Mouse (Mus musculus): ENCODE data around the gene Zswim4. TPM values are rescaled to one million over a fixed set of nuclear protein-coding genes. Genes with fewer than 3 reads are reported as not detected.

Gene Zswim4
- polyA plus RNA-seq, 1 experiment: 30.0 TPM

DNA sequence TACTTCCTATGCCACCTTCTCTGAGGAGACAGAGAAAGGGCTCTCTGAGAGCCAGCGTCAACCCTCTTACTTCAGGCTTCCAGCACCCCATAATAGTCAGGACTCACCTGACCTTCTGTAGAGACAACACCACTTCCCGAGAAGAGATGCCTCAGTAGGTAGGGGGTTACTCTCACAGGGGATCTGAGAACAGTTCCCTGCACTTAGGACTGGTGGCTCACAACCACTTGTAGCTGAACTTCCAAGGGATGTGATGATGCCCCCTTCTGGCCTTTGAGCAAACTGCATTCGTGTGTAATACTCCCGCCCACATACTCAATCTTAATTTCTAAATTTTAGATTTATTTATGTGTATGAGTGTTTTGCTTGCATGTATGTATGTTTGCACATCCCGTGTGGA is 43.3 kb downstream of the Zswim4 start:
- 86% methylated on average over 5 of the region's 5 CpGs for WGBS
- no peaks in the 10 kb centered on the region for H3K27me3 ChIP-seq (ENCODE audit: control insufficient read depth, insufficient read depth, low read length)
- H3K27ac ChIP-seq (ENCODE audit: insufficient read depth, low read depth, low read length): no peak overlapping the region
- no peaks in the 10 kb centered on the region for H3K36me3 ChIP-seq (ENCODE audit: control insufficient read depth, insufficient read depth, low read length)
- no peak for TF ChIP-seq POLR2A (IDR thresholded peaks at IDR 0.05; ENCODE audit: low read depth, low read length)
- peak; percentile 46; the same call in 1 of the 2 replicates for TF ChIP-seq CTCF (IDR thresholded peaks at IDR 0.05; ENCODE audit: extremely low read depth, insufficient read length, insufficient replicate concordance, low read depth, low read length)
- no peak overlapping the region for H3K4me3 ChIP-seq (ENCODE audit: low read depth, low read length)
- peaks cover 21% of the 10 kb centered on the region for H3K4me1 ChIP-seq (ENCODE audit: control insufficient read depth, insufficient read depth, insufficient read length, low read length)

DNA sequence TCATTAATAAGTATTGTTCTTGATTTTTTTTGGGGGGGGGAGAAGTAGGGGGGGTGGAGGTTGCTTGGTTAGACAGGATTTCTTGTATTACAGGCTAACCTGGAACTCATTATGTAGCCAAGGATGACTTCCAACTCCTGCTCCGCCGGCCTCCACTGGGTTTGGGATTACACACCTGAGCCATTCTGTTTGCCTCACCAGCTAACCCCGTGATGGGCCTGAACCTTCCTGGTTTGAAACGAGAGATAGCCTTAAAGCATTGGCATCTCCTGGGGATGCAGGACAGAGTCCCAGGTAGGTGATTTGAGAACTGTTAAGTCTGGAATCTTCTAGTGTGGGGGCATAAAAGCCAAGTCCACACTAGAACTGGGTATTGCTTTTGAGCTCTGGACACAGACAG is 43.7 kb downstream of the Zswim4 start:
- Histone ChIP-seq H3K4me1 (ENCODE audit: control insufficient read depth, insufficient read depth, insufficient read length, low read length) (peaks cover 18% of the 10 kb centered on the region), H3K4me3 (ENCODE audit: low read depth, low read length) (no peak overlapping the region), H3K27me3 (ENCODE audit: control insufficient read depth, insufficient read depth, low read length) (no peaks in the 10 kb centered on the region), H3K27ac (ENCODE audit: insufficient read depth, low read depth, low read length) (peak overlapping the region; percentile 57; the same call in 1 of the 2 replicates), H3K36me3 (ENCODE audit: control insufficient read depth, insufficient read depth, low read length) (no peaks in the 10 kb centered on the region)
- TF ChIP-seq CTCF (IDR thresholded peaks at IDR 0.05; ENCODE audit: extremely low read depth, insufficient read length, insufficient replicate concordance, low read depth, low read length) (no peak), POLR2A (IDR thresholded peaks at IDR 0.05; ENCODE audit: low read depth, low read length) (no peak)
- 63% methylated on average over 4 of the region's 4 CpGs for WGBS

DNA sequence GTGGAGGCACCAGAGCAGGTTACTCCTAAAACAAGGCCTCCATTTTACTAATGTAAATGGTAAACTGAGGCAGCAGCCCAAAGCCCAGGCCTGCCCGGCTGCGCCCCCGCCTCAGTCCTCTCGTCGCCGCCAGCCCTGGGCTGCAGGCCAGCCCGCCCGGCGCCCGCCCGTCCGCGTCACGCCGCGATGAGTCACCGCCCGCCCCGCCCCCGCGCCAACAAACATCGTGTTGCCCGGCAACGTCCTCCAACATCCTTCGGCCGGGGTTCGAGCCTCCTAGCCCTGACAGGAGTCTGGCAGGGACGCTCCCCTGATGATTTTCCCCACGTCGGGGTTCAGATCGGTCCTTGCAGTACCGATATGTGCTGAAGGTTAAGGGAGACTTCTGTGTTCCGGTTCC is 44.3 kb downstream of the Zswim4 start:
- H3K4me1 ChIP-seq (ENCODE audit: control insufficient read depth, insufficient read depth, insufficient read length, low read length): peaks cover 13% of the 10 kb centered on the region; the same call in 1 of the 2 replicates
- H3K4me3 ChIP-seq (ENCODE audit: low read depth, low read length): peak overlapping the region; percentile 56
- no peaks in the 10 kb centered on the region for H3K27me3 ChIP-seq (ENCODE audit: control insufficient read depth, insufficient read depth, low read length)
- WGBS: 2% methylated on average over 33 of the region's 33 CpGs
- TF ChIP-seq POLR2A (IDR thresholded peaks at IDR 0.05; ENCODE audit: low read depth, low read length) (no peak), CTCF (IDR thresholded peaks at IDR 0.05; ENCODE audit: extremely low read depth, insufficient read length, insufficient replicate concordance, low read depth, low read length) (no peak)
- H3K36me3 ChIP-seq (ENCODE audit: control insufficient read depth, insufficient read depth, low read length): no peaks in the 10 kb centered on the region
- peak overlapping the region; percentile 99 for H3K27ac ChIP-seq (ENCODE audit: insufficient read depth, low read depth, low read length)

DNA sequence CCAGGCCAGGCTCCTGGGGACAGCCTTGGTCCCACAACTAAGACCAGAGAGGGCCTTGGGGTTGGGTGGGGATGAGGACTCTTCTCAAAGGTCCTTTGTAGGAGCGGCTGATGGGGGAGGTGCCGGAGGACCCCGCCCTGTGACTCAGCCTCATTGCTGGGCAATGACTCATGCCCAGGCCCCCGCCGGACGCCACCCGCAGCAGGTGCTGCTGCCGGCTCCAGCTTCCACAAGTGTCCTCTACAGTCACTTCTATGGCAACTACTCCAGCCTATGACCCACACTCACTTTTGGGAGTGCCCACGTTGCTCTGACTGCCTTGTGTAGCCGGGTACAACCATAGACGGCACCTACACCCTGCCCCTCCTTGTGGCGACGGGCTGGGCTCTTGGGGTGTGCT is 44.8 kb downstream of the Zswim4 start:
- WGBS: 5% methylated on average over 13 of the region's 13 CpGs
- Histone ChIP-seq H3K4me1 (ENCODE audit: control insufficient read depth, insufficient read depth, insufficient read length, low read length) (peaks cover 18% of the 10 kb centered on the region), H3K4me3 (ENCODE audit: low read depth, low read length) (peak overlapping the region; percentile 56), H3K27ac (ENCODE audit: insufficient read depth, low read depth, low read length) (peak overlapping the region; percentile 99), H3K27me3 (ENCODE audit: control insufficient read depth, insufficient read depth, low read length) (no peaks in the 10 kb centered on the region), H3K36me3 (ENCODE audit: control insufficient read depth, insufficient read depth, low read length) (no peaks in the 10 kb centered on the region)
- TF ChIP-seq CTCF (IDR thresholded peaks at IDR 0.05; ENCODE audit: extremely low read depth, insufficient read length, insufficient replicate concordance, low read depth, low read length) (no peak), POLR2A (IDR thresholded peaks at IDR 0.05; ENCODE audit: low read depth, low read length) (peak; percentile 22; the same call in 1 of the 2 replicates)

DNA sequence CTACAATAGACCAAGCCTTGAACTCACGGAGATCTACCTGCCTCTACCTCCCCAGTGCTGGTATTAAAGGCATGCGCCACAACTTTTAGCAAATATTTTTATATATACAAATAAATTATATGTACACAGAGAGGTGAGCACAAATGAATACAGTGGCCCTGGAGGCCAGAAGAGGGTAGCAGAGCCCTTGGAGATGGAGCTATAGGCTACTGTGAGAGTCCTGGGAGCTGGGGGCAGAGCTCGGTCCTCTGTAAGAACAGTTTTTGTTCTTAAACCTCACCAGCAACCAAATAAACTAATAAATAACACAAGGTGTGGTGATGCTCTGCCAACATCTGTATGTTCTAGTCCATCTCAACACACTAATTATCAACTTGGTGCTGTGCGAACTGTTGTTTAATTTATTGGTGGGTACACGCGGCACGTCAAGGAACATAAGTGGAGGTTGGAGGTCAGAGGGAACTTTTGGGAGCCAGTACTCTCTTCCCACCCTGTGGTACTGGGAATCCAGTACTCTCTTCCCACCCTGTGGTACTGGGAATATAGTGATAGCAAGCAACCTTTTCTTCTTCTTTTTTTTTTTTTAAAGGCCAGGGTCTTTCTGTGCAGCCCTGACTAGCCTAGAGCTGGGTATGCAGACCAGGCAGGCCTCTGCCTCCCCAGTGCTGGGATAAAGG is 46.5 kb downstream of the Zswim4 start:
- Histone ChIP-seq H3K4me1 (ENCODE audit: control insufficient read depth, insufficient read depth, insufficient read length, low read length) (peaks cover 21% of the 10 kb centered on the region), H3K27me3 (ENCODE audit: control insufficient read depth, insufficient read depth, low read length) (no peaks in the 10 kb centered on the region), H3K4me3 (ENCODE audit: low read depth, low read length) (no peak overlapping the region), H3K27ac (ENCODE audit: insufficient read depth, low read depth, low read length) (no peak overlapping the region), H3K36me3 (ENCODE audit: control insufficient read depth, insufficient read depth, low read length) (no peaks in the 10 kb centered on the region)
- 94% methylated on average over 7 of the region's 7 CpGs for WGBS
- TF ChIP-seq POLR2A (IDR thresholded peaks at IDR 0.05; ENCODE audit: low read depth, low read length) (no peak), CTCF (IDR thresholded peaks at IDR 0.05; ENCODE audit: extremely low read depth, insufficient read length, insufficient replicate concordance, low read depth, low read length) (no peak)

DNA sequence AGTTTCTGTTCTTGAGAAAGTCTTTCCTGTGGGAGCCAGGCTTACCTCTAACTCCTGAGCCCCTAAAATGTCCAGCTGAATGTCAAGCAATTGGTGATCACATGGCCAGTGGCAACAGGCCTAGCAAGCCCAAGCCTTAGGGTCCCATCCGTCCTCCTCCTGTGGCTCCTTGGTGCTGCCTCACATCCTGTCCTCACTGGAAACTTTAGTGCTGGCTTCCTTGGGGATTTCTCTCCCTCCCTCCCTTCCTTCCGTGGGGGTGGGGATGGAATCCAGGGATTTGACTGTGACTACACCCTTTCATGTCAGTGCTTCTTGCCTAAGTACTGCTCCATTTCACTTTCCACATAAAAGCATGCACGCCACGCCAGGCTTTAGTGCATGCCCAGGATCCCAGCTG is 47.3 kb downstream of the Zswim4 start:
- no peak for TF ChIP-seq CTCF (IDR thresholded peaks at IDR 0.05; ENCODE audit: extremely low read depth, insufficient read length, insufficient replicate concordance, low read depth, low read length)
- TF ChIP-seq POLR2A (IDR thresholded peaks at IDR 0.05; ENCODE audit: low read depth, low read length): no peak
- Histone ChIP-seq H3K27ac (ENCODE audit: insufficient read depth, low read depth, low read length) (no peak overlapping the region), H3K4me1 (ENCODE audit: control insufficient read depth, insufficient read depth, insufficient read length, low read length) (peaks cover 21% of the 10 kb centered on the region), H3K4me3 (ENCODE audit: low read depth, low read length) (no peak overlapping the region), H3K36me3 (ENCODE audit: control insufficient read depth, insufficient read depth, low read length) (no peaks in the 10 kb centered on the region), H3K27me3 (ENCODE audit: control insufficient read depth, insufficient read depth, low read length) (no peaks in the 10 kb centered on the region)
- 85% methylated on average over 4 of the region's 4 CpGs for WGBS

DNA sequence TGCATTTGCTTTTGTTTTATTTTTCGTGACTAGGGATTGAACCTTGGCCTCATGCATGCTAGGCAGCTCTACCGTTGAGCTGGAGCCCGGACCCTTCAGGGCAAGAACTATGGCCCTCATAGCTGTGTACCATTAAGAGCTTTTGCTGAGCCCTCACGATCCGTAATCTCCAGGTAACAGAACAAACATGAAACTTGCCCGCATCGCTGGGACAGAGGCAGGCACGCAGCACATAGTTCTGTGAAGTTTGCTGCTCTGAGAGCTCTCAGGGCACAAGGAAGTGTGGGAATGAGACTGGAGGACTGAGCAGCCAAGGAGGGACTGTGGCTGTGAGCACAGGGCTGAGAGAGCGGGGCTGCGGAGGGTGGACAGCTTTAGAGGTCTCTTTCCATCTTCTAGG is 48.2 kb downstream of the Zswim4 start:
- Histone ChIP-seq H3K27ac (ENCODE audit: insufficient read depth, low read depth, low read length) (no peak overlapping the region), H3K27me3 (ENCODE audit: control insufficient read depth, insufficient read depth, low read length) (peaks cover 3% of the 10 kb centered on the region), H3K36me3 (ENCODE audit: control insufficient read depth, insufficient read depth, low read length) (no peaks in the 10 kb centered on the region), H3K4me3 (ENCODE audit: low read depth, low read length) (no peak overlapping the region), H3K4me1 (ENCODE audit: control insufficient read depth, insufficient read depth, insufficient read length, low read length) (peaks cover 24% of the 10 kb centered on the region)
- 64% methylated on average over 10 of the region's 10 CpGs for WGBS
- TF ChIP-seq CTCF (IDR thresholded peaks at IDR 0.05; ENCODE audit: extremely low read depth, insufficient read length, insufficient replicate concordance, low read depth, low read length) (no peak), POLR2A (IDR thresholded peaks at IDR 0.05; ENCODE audit: low read depth, low read length) (no peak)
